Mouse (Mus musculus): ENCODE measurements around the gene Gpx4.

The Gpx4 gene

DNA sequence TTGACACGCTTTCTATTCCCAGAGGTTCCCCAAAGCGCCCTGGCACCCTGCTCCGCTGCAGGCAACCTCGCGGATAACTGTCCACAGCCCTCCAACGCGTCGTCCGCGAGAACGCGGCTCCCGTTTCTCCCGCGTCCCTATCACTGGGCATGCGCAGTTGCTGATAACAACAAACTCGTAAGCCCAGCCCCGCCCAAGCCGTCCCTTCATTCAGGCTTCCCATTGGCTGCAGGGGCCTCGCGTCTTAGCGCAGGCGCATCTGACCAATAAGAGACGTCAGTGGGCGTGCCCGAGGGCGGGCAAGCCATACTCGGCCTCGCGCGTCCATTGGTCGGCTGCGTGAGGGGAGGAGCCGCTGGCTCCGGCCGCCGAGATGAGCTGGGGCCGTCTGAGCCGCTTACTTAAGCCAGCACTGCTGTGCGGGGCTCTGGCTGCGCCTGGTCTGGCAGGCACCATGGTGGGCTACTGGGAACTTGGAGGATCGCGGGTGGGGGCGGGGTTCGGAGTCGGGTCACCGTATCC is 6.4 kb downstream of the Gpx4 start:
- peak; percentile 83; the same call in 1 of the 2 replicates for TF ChIP-seq GATA4 (IDR thresholded peaks at IDR 0.05; ENCODE audit: insufficient replicate concordance, low read length)

DNA sequence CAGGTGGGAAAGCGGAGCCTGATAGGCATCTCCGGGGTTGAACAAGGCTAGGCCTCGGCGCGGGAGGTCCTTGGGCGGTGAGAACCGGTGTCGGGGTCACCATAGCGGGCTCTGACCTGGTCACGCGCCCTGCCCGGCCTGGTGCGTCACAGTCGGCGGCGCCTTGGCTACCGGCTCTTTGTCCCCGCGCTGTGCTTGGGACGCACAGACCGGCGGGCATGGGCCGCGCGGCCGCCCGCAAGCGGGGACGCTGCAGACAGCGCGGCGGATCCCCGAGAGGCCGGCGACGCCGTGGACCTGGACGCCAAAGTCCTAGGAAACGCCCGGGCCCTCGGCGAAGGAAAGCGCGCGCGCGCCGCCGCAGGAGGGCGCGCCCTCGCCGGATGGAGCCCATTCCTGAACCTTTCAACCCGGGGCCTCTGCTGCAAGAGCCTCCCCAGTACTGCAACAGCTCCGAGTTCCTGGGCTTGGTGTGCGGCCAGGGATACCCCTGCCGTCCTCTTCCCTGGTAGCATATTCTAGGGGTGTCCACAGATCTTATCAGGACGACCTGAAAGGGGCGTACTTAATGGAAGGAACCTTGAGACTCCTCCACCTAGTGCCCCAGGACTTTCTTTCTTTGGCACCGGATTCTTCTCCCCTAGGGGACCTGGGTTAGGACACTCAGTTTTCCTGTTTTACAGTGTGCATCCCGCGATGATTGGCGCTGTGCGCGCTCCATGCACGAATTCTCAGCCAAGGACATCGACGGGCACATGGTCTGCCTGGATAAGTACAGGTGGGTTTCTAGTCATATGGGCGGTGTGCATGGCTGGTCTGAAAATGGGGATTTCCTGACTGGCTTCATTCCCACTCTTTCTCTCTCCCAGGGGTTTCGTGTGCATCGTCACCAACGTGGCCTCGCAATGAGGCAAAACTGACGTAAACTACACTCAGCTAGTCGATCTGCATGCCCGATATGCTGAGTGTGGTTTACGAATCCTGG is 7.2 kb downstream of the Gpx4 start:
- no peak for TF ChIP-seq GATA4 (IDR thresholded peaks at IDR 0.05; ENCODE audit: insufficient replicate concordance, low read length)

DNA sequence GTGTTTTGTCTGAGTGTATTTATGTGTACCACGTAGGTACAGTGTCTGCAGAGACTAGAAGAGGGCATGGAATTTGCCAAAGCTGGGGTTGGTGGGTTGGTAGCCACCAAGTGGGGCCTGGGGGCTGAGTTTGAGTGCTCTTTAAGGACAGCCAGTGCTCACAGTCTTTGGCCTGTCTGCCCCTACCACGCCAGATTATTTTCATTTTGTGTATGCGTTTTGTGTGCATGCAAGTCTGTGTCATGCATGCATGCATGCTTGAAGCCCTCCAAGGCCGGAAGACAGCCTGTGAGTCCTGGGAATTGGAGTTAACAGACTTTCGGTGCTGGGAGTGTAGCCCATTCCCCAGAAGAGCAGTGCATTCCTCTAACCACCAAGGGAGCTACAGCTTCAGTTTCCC is 8.4 kb downstream of the Gpx4 start:
- TF ChIP-seq GATA4 (IDR thresholded peaks at IDR 0.05; ENCODE audit: insufficient replicate concordance, low read length): no peak

DNA sequence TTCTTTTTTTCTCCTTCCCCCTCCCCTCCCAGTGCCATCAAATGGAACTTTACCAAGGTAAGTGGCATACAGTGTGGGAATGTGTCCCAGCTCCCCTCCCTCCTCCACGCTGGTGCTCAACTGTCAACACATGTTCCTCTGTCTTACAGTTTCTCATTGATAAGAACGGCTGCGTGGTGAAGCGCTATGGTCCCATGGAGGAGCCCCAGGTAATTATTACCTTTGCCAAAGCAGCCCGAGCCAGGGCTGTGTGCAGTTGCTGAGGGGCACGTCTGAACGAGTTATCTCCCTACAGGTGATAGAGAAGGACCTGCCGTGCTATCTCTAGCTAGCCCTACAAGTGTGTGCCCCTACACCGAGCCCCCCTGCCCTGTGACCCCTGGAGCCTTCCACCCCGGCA is 8.9 kb downstream of the Gpx4 start:
- no peak for TF ChIP-seq GATA4 (IDR thresholded peaks at IDR 0.05; ENCODE audit: insufficient replicate concordance, low read length)

DNA sequence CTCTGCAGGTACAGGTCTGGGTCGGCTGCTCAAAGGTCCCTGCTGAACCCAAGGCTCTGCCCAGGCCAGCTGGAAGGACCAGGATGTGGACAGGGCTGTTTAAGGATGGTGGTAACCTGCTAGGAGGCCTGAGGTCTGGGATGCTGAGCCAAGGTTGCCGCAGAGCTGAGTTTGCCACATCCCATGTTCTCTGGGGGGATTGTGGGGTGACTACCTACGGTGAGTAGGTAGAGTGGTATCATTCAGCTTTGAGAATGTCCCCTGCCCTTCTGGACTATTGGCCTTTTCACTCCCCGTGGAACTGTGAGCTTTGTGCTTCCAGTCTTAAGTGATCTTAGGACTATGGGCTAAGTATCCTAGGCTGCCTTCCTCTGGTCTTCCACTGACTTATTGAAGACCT is 9.5 kb downstream of the Gpx4 start:
- no peak for TF ChIP-seq GATA4 (IDR thresholded peaks at IDR 0.05; ENCODE audit: insufficient replicate concordance, low read length)

DNA sequence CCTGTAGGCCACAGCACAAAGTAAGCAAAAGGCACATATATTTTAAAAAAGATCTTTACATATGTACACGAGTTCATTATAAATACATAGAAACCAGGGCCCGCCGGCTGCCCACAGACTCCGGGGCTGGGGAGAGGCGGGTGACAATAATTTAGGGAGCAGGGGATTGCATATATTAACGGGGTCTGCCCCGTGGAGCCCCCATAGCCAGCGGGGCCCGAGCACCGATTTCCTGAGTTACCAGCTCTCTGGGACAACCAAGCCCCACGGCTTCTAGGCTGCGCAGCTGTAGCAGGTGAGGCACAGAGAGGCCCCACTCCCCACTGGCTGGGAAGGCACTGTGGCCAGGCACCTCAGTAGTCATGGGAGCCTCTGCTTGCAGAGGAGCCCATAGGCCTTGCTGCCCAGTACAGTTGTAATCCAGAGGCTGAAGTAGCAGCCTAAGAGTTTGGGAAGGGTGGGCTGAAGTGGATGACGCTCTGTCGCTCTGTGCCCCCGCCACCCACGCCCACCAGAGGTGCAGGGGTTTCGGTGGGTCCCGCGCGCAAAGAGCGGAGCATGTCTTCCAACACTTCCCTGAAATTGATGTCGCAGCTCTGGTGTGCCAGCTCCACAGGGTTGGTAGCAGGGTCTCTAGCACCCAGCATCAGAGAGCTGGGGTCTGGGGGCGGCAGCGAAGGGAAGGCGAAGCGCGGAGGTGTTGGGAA is 10.2 kb downstream of the Gpx4 start:
- TF ChIP-seq GATA4 (IDR thresholded peaks at IDR 0.05; ENCODE audit: insufficient replicate concordance, low read length): no peak

DNA sequence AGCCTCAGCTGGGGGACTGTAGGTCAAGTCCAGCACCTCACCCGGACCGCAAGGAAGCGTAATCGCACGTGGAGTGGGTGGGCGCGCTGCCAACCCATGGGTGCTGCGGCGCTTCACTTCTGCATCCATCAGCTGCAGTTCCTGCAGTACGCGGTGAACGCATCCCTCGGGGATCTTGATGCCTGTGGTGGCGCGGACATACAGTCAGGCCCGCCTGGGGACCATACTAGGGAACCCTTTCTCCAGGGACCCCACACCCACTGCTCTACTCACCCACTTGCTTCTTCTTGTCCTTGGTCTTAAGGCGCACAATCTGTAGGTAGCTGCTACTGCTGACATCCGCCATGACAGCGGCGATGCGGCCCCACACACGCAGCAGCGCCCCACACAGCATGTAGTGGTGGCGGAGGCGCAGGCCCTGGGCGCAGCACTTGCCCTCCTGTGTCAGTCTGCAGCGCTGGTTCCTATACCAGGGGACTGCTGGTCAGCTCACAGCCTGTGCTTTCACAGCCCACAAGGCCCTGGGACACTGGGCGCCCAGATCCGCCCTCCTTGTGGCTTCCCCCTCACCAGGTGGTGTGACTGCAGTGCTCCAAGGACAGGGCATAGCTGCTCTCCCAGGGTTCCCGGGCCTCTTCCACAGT is 10.8 kb downstream of the Gpx4 start:
- TF ChIP-seq GATA4 (IDR thresholded peaks at IDR 0.05; ENCODE audit: insufficient replicate concordance, low read length): no peak

DNA sequence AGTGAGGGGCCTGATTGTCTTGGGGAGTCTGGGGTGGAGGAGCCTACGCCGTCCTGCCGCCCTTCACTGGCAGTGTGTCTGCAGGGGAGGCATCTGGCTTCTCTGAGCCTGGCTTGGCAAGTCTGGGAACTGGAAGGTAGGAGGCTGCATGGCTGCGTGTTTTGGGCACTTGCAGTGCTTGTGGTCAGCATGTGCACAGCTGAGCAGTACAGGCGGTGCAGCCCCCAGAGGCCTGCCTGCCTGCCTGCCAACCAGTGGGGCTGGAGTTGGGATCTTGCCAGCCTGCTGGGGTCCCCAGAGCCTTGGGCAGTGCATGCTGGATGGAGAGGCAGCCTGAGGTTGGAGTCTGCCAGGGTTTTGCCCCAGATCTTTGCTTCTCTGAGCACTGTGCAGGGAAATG is 16.1 kb downstream of the Gpx4 start:
- TF ChIP-seq GATA4 (IDR thresholded peaks at IDR 0.05; ENCODE audit: insufficient replicate concordance, low read length): no peak

DNA sequence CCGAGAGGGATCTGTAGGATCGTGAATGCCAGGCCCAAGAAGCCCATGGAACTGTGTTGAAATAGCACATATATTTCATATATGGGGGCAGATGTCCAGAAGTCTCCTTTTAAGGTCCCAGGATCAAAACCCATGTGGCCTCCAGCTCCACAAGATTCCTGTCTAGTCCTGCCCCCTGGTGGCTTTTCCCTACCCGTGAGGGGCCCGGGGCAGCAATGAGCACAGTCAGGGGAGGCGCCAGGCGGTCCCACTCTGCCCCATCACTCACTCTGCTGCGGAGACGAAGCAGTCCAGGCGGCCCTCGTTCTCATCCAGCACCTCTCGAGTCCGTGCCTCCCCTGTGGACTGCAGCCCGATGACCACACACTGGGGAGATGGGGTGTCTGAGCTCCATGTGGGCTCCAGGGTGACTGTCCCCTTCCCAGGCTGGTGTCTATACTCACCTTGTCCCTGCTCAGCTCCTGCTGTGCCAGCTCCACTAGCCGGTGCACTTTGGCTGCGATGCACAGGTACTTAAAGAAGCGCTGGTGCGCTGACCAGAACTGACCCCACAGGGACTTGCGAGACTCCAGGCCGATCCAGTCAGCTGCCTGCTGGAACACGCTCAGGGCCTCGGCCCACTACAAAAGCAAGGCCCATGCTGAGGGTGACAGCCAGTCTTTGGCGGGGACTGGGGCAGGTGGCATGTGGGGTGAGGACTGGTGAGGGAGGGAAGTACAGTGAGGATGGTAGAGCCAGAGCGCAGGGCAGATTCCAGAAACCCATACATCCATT is 17.1 kb downstream of the Gpx4 start:
- no peak for TF ChIP-seq GATA4 (IDR thresholded peaks at IDR 0.05; ENCODE audit: insufficient replicate concordance, low read length)

DNA sequence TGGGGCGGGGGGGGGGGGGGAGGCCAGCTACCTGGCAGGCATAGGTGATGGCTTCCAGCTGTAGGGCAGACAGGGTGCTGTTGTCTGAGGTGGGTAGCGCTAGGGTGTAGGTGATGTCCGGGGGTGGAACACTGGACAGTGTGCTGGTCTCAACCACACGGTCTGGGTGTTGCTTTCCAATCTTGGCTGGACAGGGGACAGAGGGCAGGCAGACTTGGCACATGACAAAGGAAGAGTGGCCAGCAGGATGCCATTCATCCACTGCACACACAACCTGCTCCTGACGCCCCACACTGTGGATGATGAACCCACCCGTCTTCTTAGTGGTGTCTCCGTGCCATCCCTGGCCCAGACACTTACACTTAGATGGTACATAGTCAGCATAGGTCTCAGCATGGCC is 22.3 kb downstream of the Gpx4 start:
- TF ChIP-seq GATA4 (IDR thresholded peaks at IDR 0.05; ENCODE audit: insufficient replicate concordance, low read length): no peak

DNA sequence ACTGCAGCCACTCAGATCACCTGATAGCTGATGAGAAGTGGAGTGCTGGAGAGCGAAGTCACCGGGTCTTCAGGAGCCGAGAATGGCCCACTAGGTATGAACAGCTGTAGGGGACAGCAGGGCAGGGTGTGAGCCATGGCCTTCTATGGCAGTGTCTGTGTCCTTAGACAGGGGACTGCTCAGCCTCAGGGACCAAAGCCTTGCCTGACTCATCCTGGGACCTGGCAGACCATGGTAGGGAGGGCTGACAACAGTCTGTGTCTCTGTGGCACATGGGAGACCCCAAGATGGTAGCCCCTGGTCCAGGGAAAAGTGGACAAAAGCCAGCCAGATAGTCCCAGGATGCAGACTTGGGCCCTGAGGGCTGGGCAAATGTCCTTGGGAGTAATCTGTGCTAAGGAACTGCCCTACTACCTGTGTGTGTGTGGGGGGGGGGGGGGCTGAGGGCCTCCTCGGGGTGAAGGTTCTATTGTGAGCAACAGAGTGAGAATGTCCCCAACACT is 23.0 kb downstream of the Gpx4 start:
- no peak for TF ChIP-seq GATA4 (IDR thresholded peaks at IDR 0.05; ENCODE audit: insufficient replicate concordance, low read length)

DNA sequence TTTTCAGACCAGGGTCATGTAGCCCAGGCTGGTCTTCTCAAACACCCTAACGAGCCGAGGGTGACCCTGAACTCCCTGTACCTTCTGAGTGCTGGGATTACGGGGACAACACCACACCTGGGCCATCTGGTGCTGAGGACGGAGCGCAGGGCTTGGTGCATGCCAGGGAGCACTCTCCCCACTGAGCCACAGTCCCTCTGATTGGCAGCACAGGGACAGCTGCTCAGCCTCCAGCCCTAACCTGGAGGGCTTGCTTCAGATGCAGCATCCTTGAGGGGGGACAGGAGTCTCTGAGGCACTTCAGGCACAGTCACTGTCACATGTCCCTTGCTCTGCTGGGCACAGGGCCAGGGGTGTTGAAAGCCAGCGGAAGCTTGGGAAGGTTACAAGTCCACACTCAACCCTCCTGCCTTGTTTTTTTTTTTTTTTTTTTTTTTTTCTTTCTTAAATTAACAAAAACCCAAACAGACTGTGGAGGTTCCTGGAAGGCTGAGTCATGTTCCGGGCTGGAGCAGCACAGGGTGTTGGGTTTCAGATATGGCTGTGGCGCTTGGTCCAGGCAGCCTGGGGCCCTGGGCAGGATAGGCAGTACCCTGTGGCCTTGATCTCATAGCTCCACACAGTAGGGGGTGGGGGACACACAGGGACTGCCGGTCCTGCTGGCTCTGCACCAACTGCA is 24.0 kb downstream of the Gpx4 start:
- peak; percentile 75; the same call in 1 of the 2 replicates for TF ChIP-seq GATA4 (IDR thresholded peaks at IDR 0.05; ENCODE audit: insufficient replicate concordance, low read length)

DNA sequence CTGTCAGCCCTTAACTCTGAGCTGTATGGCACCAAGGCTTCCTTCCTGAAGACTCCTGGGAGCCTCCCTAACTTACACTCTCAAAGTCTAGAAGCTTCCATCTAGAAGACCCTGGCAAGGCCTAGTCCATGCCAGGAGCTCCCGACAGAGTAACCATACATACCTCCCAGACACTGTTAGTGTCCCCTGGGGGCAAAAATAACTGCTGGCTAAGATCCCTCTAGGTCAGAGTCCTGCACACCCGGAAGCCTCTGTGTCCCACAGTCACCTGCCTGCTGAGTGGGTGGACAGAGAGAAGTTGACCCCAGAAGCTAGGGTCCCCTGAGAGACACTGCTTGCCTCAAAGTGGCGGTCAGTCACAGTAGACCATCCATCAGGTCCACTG is 24.5 kb downstream of the Gpx4 start:
- no peak for TF ChIP-seq GATA4 (IDR thresholded peaks at IDR 0.05; ENCODE audit: insufficient replicate concordance, low read length)

Measured in liver, adult (tissue).